Mouse (Mus musculus) gastrocnemius, postnatal 4 days (tissue): ENCODE results near the gene Wfdc16. TPM values are rescaled to one million over a fixed set of nuclear protein-coding genes. Genes with fewer than 3 reads are reported as not detected.

Source experiments
- DNase-seq, 2 experiments: peaks; one replicate each; pipeline ENCODE4 v3.0.0; 2021 to 2022; ENCODE audit warnings: low spot score in 2 of 2, mixed read lengths in 2 of 2
- long read RNA-seq, 2 experiments: library from polyadenylated mRNA; stranded (forward); transcript quantifications; one replicate each; pipeline ENCODE4 v2.0.0; 2021
- total RNA-seq, 2 experiments: library from RNA; stranded (reverse); gene quantifications; 2 replicates each; pipeline ENCODE4 v1.2.3; 2021

Wfdc16 gene
- total RNA-seq: not detected
- long read RNA-seq, experiment 1: 0 reads
- long read RNA-seq, experiment 2: 0 reads

DNA sequence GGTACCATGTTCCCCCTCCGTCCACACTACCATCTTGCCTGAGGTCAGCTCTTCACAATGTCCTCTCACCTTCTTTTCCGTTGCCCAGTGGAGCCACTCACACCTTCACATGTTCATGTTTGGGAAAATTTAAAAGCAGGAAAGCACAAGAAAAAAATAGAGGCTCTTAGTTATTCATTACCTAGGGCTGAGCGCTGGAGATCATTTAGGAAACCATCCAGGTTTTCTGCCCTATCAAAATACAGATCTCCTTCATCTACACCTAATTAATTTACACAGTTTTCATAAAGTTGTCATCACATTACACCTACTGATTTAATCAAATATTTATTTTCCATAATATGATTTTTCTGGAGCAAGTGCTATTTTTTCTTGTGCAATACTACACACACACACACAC is at the start of gene Wfdc16:
Wfdc16 (minus strand) TSS at position 101 of the 400 bp plus-strand sequence.
- DNase-seq: no peak

DNA sequence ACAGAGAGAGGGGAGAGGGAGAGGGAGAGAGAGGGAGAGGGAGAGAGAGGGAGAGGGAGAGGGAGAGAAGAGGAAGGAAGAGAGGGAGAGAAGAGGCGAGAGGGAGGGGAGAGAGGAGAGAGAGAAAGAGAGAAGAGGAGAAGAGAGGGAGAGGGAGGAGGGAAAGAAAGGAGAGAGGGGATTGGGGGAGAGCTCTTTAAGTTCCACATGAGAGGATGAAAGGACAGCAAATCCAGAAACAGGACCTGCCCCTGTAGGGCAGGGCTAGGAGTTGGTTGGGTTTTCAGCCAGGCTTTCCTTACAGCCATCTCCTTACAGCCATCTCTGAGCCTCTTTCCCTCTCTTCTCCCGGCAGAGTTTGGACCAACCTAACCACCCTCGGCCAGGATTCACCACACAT is 46.2 kb upstream of the Wfdc16 start, which contains the start of gene Wfdc13:
Wfdc13 (plus strand) TSS at position 301 of the 400 bp plus-strand sequence.
- DNase-seq: no peak

DNA sequence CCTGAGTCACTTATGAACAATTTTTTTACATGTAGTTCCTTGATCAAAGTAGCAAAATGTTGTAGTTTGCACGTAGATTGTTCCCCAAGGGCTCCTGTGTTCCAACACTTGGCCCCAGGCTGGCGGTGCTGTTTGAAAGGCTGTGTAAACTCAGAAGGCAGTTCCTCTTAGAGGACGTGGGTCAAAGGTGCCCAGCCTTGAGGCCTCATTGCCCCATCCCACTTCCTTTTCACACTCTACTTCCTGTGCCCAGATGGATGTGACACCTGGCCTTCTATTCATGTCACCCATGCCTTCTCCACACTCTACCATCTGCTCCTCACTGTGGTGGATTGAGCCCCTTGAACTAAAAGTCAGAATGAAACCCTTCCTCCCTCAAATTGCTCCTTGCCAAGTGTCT is 41.3 kb upstream of the Wfdc16 start:
- no peak for DNase-seq

DNA sequence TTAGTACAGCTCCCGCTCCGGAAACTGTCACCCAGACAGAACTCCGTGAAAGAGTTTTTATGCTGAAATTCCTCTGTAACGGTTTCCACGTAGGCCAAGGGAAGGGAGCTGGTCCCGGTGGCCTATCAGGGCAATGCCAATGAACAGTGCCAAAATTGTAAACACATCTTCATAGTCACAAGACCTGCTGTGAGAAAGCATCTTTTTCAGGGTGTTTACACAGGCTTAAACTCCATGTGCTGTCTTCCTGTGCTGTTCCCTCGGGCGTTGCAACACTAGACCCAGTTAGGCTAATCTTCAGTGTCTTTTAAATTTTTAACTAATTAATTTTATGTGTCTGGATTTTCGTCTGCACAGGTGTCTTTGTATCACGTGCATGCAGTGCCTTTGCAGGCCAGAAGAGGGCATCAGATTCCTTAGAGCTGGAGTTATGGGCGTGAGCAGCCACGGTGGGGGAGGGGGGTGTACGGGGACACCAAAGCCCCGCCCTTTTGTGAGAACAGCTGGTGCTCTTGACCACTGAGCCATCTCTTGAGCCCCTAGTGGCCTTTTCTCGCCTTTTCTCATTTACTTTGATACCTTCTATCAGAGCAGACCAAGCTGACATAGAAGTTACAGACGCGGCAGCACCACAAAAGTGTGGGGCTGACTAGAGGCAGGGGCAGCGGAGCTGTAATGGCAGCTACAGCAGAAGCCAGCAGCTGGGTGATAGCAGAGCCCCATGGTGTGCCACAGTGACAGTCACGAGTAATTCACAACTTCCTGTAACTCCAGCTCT is 40.4 kb upstream of the Wfdc16 start:
- DNase-seq: peak; percentile 32 to 71

DNA sequence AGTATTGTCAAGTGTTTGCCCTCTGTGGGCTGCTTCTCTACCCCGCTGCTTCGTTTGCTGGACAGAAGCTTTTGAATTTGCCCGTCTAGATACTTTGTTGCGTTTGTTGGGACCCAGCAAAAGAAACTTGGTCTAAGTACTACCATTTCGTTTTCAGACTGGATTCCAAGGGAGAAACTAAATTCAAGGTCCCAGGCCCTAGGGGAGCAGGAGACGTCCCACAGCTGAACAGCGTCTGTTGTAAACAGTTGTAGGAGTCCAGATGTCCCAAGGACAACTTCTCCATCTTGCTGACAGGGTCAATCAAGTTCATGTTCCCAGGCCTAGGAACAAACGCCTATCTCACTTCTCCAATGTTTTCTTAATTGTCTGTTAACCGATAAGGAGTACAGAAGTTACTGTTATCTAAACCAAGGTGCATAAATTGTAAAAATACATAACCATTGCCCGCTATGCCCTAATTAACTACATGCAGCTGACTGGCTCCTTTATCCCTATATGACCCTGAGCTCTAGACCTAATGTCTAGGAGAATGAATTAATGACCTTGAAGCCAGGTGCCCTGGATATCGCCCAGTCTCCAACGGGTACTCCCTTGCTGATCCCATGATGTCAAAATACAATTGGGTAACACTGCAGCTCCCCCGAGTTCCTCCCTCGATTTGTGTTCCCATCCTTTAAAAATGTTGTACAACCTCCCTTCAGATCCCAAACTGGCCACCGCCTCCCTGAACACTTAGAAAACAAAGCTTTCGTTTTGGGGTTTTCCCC is 38.5 kb upstream of the Wfdc16 start:
- no peak for DNase-seq

DNA sequence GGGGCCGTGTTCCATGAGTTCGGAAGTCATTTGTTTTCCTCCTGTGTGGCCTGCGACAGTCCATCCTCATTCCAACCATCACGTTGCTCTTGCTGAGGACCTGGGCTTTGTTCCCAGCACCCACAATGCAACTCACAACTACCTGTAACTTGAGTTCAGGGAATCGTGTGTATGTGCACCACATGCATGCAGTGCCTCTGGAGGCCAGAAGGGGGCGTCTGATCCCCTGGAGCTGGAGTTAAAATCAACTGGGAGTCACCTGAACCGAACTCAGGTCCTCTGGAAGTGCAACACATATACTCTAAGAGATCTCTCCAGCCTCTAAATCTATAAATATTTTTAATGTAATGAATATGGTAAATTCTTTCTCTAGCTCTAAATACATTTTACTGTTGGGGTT is 37.5 kb upstream of the Wfdc16 start:
- DNase-seq: no peak

DNA sequence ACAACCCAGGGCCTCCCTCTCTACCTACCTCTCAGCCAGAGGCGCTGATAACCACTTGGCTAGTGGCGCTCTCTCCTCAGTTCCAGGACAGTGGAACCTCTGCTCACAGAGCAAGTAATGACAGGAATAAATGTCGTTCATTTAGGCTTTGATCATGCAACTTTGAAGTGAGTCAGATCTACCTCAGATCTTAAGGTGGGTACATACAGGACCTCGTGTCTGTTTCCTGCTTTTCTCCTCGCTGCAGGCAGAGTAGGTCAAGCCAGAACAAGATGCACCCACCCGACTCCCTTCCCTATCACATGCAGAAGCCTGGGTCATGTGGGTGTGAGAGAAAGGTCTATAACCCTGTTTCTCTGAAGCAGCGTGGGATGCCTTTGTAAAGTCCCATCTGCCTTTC is 35.4 kb upstream of the Wfdc16 start, which contains the start of gene Wfdc11:
Wfdc11 (minus strand) TSS at position 101 of the 400 bp plus-strand sequence.
- no peak for DNase-seq

DNA sequence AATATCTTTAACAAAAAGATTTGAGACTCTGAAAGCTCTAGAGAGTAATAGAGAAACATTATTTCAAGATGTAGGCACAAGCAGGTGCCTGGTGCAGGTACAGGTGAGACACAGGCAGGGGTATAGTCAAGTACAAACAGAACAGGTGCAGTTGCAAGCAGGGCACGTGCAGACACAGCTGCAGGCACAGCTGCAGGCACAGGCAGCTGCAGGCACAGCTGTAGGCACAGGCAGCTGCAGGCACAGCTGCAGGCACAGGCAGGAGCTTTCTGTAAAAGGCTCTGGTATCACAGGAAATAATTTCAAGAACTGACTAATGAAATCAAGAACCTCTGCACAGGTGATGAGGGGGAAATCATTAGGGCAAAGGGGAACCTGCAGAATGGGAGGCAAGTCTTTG is 32.3 kb upstream of the Wfdc16 start:
- no peak for DNase-seq

DNA sequence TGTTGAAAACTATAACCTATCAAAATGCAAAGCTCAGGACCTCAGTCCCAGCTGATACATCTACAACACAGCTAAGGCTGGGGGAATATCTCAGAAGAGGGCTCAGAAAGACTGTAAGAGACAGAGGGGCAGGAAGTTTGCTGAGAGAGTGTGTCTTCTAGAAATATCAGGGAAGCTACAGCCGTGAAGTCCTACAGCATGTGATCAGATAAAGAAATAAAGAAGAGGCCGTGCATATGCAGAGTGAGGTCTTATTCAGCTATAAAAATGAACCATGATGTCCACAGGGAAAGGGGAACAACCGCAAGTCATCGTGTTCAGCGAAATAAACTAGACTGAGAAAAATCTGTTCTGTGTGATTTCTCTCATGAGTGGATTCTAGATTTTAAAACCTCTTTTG is 31.7 kb upstream of the Wfdc16 start:
- DNase-seq: no peak

DNA sequence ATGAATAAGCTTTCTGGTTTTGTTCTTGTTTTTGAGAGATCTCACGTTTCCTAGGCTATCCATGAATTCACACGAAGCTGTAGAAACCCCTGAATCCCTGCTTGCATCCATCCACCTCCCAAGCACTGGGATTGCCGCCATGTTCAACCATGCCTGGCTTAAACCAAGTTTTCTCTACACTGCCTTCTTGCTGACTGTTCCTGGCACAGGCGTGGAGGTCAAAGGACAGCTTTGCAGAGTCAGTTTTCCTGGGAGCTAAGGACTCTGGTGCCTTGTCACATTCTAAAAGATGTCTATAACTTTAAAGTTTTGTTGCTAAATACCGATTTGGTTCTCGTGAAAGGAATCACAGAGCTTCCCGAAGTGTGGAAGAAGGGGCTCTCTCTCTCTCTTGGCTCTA is 26.3 kb upstream of the Wfdc16 start:
- no peak for DNase-seq

DNA sequence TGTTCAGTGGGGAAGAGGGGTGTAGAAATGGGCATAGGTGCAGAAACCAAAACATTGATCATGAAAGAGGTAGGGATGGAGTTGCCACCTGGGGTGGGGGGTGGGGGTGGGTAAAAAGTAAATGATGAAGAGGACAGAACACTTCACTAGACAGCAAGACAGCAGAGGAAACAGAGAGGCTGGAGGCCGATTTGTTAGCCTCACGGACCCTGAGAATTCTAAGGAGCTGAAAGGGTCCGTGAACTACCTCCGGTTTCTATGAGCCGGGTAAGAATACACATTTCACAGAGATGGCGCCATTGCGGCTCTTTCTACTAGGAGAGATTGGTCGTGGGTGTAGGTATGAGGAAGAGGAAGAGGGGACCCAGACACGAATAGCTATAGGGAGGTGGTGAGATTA is 17.9 kb upstream of the Wfdc16 start, which contains the start of gene Wfdc9:
Wfdc9 (minus strand) TSS at position 101 of the 400 bp plus-strand sequence.
- no peak for DNase-seq

DNA sequence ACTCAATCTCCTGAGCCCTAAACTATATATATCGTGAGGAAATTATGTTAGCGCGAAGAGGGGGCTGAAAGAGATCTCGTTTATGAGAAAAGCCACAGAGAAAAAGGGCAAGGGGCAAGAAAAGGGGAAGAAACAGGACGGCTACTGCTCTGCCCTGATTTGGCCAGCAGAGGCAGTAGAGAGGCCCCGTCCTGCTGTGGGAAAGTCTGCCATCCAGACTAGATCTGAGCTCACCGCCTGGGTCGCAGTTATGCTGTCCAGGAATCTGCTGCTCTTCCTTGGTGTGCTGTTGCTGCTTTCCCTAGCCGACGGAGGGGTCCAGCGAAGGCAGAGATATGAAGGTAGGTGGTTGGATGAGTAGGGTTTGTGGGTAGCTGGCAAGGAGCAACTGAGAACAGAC is 17.3 kb upstream of the Wfdc16 start, which contains the start of gene Wfdc10:
Wfdc10 (plus strand) TSS at position 189 of the 400 bp plus-strand sequence.
- DNase-seq: peak; percentile 30 to 42

DNA sequence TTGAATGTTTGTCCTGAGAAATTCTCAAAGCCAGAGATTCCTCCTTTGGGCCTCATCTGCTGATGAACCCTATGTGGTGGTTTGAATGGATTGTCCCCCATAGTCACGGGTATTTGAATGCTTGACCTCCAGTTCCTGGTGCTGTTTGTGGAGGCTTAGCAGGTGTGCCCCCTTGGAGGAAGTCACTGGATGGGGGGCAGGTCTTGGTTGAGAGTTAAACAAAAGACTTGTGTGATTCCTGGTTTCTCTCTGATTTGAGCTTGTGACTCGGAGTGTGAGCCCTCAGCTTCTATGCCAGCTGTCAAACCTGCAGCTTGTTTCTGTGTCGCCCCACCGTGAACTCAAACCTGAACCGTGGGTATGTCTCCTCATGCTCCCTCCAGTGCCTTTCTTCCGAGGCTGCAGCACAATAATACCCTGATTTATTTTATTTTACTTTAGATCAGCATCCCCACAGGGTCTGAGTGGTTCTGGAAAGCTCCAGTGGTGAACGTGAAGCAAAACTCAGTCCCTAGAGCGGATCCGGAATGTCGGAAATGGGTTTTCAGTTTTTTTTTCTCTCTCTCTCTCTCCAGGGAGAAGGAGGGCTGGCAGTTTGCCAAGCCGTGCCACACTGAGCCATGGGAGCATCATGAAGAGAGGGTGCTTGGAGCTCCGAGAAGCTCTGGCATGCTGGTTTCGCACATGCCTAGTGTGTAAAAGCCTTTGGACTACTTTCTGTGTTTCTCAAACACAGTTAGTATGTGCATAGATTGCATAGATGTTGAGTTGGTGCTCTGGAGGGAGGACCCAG is 3.5 kb upstream of the Wfdc16 start:
- DNase-seq: no peak

DNA sequence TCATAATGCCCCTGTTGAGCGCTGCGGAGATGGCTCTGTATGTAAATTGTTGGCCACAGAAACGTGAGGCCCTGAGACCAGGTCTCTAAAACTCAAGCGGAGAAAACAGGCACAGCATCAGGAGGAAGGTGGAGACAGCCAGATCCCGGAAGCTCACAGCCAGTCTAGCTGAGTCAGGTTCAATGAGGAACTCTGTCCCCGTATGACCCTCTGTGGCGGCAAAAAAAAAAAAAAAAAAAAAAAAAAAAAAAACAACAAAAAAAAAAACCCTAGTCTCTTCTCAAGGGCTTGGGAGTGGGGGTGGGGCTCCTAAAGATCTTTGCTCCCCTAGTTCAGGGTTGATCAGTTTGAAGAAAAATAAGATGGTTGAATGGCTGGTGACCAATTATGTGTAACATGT is 2.5 kb upstream of the Wfdc16 start:
- no peak for DNase-seq

DNA sequence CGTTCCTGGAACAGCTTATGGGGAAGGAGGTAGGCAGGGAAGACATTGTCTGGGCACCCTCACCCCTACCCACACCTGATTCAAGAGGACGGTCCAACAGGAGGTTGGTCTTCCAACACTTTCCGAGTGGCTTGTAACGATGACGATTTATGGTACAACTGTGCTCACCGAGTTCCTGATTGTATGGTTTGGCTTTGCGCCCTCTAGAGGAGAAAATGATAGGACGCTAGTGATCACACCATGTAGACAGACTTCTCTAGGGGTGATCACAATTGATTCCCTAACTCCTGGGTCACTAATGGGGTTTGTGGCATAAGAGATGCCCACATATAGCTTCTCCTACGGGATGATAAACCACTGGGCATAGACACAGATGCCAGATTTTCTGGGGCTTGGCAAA is 3.3 kb downstream of the Wfdc16 start:
- DNase-seq: no peak

DNA sequence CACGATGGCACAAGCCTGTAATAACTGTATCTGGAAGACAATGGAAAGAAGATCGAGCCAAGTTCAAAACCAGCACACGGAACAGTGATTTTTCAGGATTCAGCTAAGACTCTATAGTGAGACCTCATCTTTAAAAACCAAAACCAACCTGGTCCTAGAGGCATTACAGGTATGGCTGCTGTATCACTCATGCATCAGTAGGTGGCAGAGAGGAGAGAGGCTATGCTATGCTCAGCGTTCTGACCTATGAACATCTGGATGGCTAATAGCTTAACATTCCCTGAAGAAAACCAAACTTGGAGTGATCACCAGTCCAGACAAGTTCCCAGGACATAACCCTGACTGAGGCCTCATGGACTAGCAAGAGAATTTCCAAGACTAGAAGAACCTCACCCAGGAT is 16.8 kb downstream of the Wfdc16 start:
- no peak for DNase-seq

DNA sequence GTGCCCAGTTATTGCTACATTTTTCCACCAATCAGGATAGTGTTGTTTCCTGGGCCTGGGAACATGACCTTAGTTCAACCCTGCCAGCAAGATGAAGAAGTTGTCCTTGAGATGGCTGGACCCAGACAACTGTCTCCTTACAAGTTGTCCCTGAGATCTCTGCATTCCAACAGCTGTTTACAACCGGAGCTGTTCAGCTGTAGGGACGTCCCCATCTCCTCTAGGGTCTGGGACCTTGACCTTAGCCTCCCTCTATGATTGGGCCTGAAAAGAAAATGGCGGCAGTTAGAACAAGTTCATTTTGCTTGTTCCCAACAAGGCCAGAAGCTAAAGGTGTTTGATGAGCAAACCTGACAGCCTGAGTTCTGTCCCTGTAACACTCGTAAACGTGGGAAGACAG is 19.5 kb downstream of the Wfdc16 start:
- DNase-seq: no peak

DNA sequence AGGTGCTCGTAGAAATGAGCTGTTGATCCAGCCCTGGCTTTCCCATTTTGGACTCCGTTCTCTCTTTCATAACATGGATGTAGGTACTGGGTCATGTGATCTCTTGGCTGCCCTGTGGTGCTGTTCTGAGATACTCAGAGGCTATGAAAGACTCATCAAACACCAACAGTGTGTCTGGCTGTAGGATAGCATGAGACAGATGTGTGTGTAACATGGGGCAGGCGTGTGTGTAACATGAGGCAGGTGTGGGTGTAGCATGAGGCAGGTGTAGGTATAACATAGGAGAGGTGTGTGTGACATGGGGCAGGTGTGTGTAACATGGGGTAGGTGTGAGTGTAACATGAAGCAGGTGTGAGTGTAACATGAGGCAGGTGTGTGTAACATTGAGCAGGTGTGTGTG is 23.2 kb downstream of the Wfdc16 start:
- DNase-seq: no peak

DNA sequence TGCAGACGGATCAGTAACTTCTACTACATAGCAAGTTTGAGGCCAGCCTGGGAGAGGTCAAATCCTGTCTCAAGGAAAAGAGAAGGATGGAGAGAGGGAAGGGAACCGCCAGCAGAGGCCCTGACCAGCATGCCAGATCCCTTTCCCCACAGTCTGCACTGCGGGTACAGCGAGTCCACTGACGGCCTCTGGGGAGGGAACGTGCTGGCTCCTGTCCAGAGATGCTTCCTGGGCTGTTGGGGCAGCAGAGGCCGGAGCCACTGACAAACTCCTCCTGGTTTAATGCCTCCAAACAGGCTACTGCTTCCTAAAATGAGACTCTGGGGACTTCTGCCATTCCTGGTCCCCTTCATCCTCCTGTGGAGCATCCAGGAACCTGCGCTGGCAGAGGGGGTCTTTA is 25.1 kb downstream of the Wfdc16 start, which contains the start of the genes Wfdc6b and Wfdc8:
Wfdc6b (plus strand) TSS at position 52 of the 400 bp plus-strand sequence.
Wfdc8 (minus strand) TSS at position 156 of the 400 bp plus-strand sequence.
- peak in 1 of 2 experiments; percentile 23 for DNase-seq

DNA sequence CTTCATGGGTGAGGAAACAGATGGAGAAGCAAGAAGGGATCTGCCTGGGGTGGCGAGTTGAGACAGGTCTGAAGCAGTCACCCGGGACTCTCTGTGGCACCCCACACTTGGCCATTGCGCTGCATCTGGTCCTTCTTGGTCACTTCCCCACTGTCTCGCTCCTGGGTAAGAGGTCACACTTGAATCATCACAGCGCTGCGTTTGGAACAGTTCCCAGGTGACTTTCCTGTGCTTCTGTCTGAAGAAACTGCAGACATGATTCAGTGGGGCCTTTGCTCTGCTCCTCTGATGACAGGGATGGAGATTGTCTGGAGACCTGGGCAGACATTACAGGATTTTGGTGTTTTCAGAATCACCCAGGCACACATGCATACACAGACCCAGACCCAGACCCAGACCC is 29.8 kb downstream of the Wfdc16 start:
- DNase-seq: no peak

DNA sequence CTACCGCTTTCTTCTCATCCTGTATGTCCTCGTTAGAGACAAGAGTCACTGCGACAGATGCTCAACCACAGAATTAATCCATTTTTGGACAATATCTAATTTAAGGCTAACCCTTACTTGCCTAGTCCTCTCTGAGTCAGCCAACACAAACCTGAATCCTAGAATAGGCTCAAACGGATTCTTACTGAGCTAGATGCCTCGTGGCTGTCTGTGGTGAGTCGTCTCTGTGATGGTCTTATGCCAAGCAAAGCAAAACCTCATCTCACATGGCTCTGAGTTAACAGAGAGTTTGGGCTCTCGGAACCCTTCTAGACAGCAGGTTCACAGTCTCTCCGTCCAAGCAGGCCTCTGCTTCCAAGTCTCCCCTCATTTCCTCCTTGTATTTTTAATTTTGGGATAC is 34.2 kb downstream of the Wfdc16 start:
- DNase-seq: no peak
